17 mouse cellular contexts compared by ENCODE assay signal in genomic region chr15:32396241-32396890, GRCm38 (mm10).
"Had no signal": no experiment of that assay in that cellular context is flagged by ENCODE, and none has a peak within 500 bp of the region (broad histone marks: within the 10 kb centered on the region; RNA-seq: fewer than 3 reads in every experiment).

No protein-coding gene starts in this region.

- H3K4me1 ChIP-seq: limb, embryonic 15.5 days; liver, embryonic 12.5 days; midbrain, embryonic 10.5 days; midbrain, embryonic 13.5 days; midbrain, embryonic 15.5 days; neural tube, embryonic 15.5 days had no signal

- DNase-seq: lung, postnatal 10 days; right cerebral cortex, adult 18-20 months; right cerebral cortex, postnatal 25 days; right cerebral cortex, postnatal 4 days; spleen, adult 18-20 months; thymus, adult 18-20 months; thymus, postnatal 14 days; thymus, postnatal 36 days had no signal

- ATAC-seq: liver, embryonic 12.5 days; midbrain, embryonic 13.5 days; midbrain, embryonic 15.5 days had no signal

- H3K27me3 ChIP-seq: limb, embryonic 15.5 days; liver, embryonic 12.5 days; midbrain, embryonic 13.5 days; midbrain, embryonic 15.5 days; neural tube, embryonic 13.5 days; neural tube, embryonic 15.5 days had no signal

- H3K36me3 ChIP-seq: limb, embryonic 15.5 days; liver, embryonic 12.5 days; midbrain, embryonic 10.5 days; midbrain, embryonic 13.5 days; midbrain, embryonic 15.5 days; neural tube, embryonic 13.5 days; neural tube, embryonic 15.5 days had no signal

- H3K9me3 ChIP-seq: limb, embryonic 15.5 days; liver, embryonic 12.5 days; midbrain, embryonic 10.5 days; midbrain, embryonic 13.5 days; midbrain, embryonic 15.5 days; neural tube, embryonic 13.5 days; neural tube, embryonic 15.5 days had no signal

- H3K4me3 ChIP-seq: limb, embryonic 15.5 days; liver, embryonic 12.5 days; midbrain, embryonic 10.5 days; midbrain, embryonic 13.5 days; midbrain, embryonic 15.5 days; myocyte; neural tube, embryonic 13.5 days; neural tube, embryonic 15.5 days had no signal

- H3K9ac ChIP-seq: limb, embryonic 15.5 days; liver, embryonic 12.5 days; liver, embryonic 14.5 days; midbrain, embryonic 13.5 days; midbrain, embryonic 15.5 days; neural tube, embryonic 13.5 days; neural tube, embryonic 15.5 days had no signal

- H3K27ac ChIP-seq: limb, embryonic 15.5 days; liver, embryonic 12.5 days; liver, embryonic 14.5 days; midbrain, embryonic 10.5 days; midbrain, embryonic 13.5 days; midbrain, embryonic 15.5 days; neural tube, embryonic 13.5 days; neural tube, embryonic 15.5 days had no signal

- H3K4me2 ChIP-seq: limb, embryonic 15.5 days; liver, embryonic 12.5 days; midbrain, embryonic 13.5 days; midbrain, embryonic 15.5 days; neural tube, embryonic 13.5 days; neural tube, embryonic 15.5 days had no signal
